Mouse (Mus musculus): ENCODE data around the gene Ndufv1.

The Ndufv1 gene

GRCm38 (mm10) chr19:4001752-4002151 is 10.9 kb downstream of the Ndufv1 start:
- no peak for DNase-seq (ENCODE audit: low read depth, low spot score)

GRCm38 (mm10) chr19:4000949-4001525 is 11.6 kb downstream of the Ndufv1 start:
- no peak for DNase-seq (ENCODE audit: low read depth, low spot score)

- peak; percentile 90 for DNase-seq (ENCODE audit: low read depth, low spot score)
These were observed 12.3 kb downstream of the Ndufv1 start, which contains the start of the genes Nudt8 and Gm49405 for GRCm38 (mm10) chr19:4000119-4000900. Gene Nudt8 (plus strand): TSS chr19:4000580. Gene Gm49405 (plus strand): TSS chr19:4000626.

- no peak for DNase-seq (ENCODE audit: low read depth, low spot score)
These were observed 13.4 kb downstream of the Ndufv1 start for GRCm38 (mm10) chr19:3999121-3999730.

GRCm38 (mm10) chr19:3998335-3998734 is 14.3 kb downstream of the Ndufv1 start:
- DNase-seq (ENCODE audit: low read depth, low spot score), result no peak

- DNase-seq (ENCODE audit: low read depth, low spot score), result no peak
These were observed 15.4 kb downstream of the Ndufv1 start for GRCm38 (mm10) chr19:3997231-3997630.

GRCm38 (mm10) chr19:3996747-3997146 is 15.9 kb downstream of the Ndufv1 start:
- DNase-seq (ENCODE audit: low read depth, low spot score), result no peak

- DNase-seq (ENCODE audit: low read depth, low spot score), result no peak
These were observed 16.5 kb downstream of the Ndufv1 start for GRCm38 (mm10) chr19:3996106-3996505.

- DNase-seq (ENCODE audit: low read depth, low spot score), result no peak
These were observed 17.1 kb downstream of the Ndufv1 start for GRCm38 (mm10) chr19:3995505-3995904.

GRCm38 (mm10) chr19:3994932-3995331 is 17.7 kb downstream of the Ndufv1 start:
- no peak for DNase-seq (ENCODE audit: low read depth, low spot score)

- DNase-seq (ENCODE audit: low read depth, low spot score), result no peak
These were observed 20.2 kb downstream of the Ndufv1 start, which contains the start of gene Tbx10 for GRCm38 (mm10) chr19:3992416-3992815. Gene Tbx10 (plus strand): TSS chr19:3992752.

GRCm38 (mm10) chr19:3991966-3992365 is 20.6 kb downstream of the Ndufv1 start:
- no peak for DNase-seq (ENCODE audit: low read depth, low spot score)

GRCm38 (mm10) chr19:3991562-3991961 is 21.0 kb downstream of the Ndufv1 start:
- no peak for DNase-seq (ENCODE audit: low read depth, low spot score)

GRCm38 (mm10) chr19:3990804-3991203 is 21.8 kb downstream of the Ndufv1 start:
- DNase-seq (ENCODE audit: low read depth, low spot score), result no peak

- no peak for DNase-seq (ENCODE audit: low read depth, low spot score)
These were observed 23.9 kb downstream of the Ndufv1 start for GRCm38 (mm10) chr19:3988750-3989149.

GRCm38 (mm10) chr19:3988066-3988465 is 24.5 kb downstream of the Ndufv1 start:
- no peak for DNase-seq (ENCODE audit: low read depth, low spot score)

GRCm38 (mm10) chr19:3986334-3986733 is 26.3 kb downstream of the Ndufv1 start, which contains the start of gene Acy3:
Gene Acy3 (plus strand): TSS chr19:3986570.
- DNase-seq (ENCODE audit: low read depth, low spot score), result no peak

- DNase-seq (ENCODE audit: low read depth, low spot score), result no peak
These were observed 27.3 kb downstream of the Ndufv1 start for GRCm38 (mm10) chr19:3985261-3985681.

- no peak for DNase-seq (ENCODE audit: low read depth, low spot score)
These were observed 28.9 kb downstream of the Ndufv1 start for GRCm38 (mm10) chr19:3983527-3984200.

GRCm38 (mm10) chr19:3980917-3981316 is 31.7 kb downstream of the Ndufv1 start:
- DNase-seq (ENCODE audit: low read depth, low spot score), result no peak

- peak; percentile 69 for DNase-seq (ENCODE audit: low read depth, low spot score)
These were observed 32.3 kb downstream of the Ndufv1 start for GRCm38 (mm10) chr19:3980309-3980708.

- DNase-seq (ENCODE audit: low read depth, low spot score), result no peak
These were observed 36.7 kb downstream of the Ndufv1 start for GRCm38 (mm10) chr19:3975866-3976265.

Data from retina, adult 2 months (tissue).